Mouse (Mus musculus): ENCODE measurements around the gene Wrnip1.

DNA sequence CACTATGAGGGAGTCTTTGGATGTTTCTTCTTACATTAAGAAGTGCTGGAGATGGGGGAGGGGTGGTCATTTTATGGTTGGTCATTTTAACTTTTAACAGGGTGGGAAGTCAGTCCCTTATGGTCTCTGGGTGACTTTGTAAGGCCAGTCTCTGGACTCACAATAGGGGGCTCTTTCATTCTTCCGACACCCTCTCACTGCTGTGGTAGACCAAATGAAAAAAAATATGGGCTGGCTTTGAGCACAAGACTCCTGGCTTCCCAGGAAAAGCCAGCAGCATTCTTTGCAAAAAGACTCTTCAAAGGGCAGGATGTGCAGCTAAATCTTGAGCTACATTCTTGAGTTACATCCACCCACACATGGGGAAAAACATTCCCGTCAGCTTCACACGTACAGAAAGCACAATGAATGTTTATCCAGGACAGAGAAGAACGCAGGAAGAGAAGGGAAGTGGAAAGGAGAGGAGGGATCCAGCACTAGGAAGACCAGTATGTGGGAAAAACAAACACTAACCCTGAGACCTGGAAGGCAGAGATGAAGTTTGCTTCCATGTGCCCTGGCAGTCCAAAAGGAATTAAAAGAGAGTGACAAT is 49.7 kb upstream of the Wrnip1 start:
- no peak for TF ChIP-seq CTCF (IDR thresholded peaks at IDR 0.05; ENCODE audit: control insufficient read depth, insufficient read depth, insufficient read length)
- TF ChIP-seq MAX (IDR thresholded peaks at IDR 0.05), result no peak
- no peak for TF ChIP-seq CEBPB (IDR thresholded peaks at IDR 0.05; ENCODE audit: low read depth)
- no peak for TF ChIP-seq MYOD1 (IDR thresholded peaks at IDR 0.05; ENCODE audit: control insufficient read depth, insufficient read length, low read depth)
- no peak for TF ChIP-seq USF1 (IDR thresholded peaks at IDR 0.05; ENCODE audit: low read depth)
- no peak for TF ChIP-seq FOSL1 (IDR thresholded peaks at IDR 0.05; ENCODE audit: insufficient read depth, low read length, poor library complexity, severe bottlenecking)

All from C2C12 (cell line).